Mouse (Mus musculus): ENCODE data around the gene Mill1. TPM values are rescaled to one million over a fixed set of nuclear protein-coding genes. Genes with fewer than 3 reads are reported as not detected.
"Not testable (repeated sequence)": the region's sequence is repeated elsewhere in the genome, so short reads cannot be mapped to it uniquely, and the experiment has no call there.

Gene Mill1
- polyA plus RNA-seq (2011; ENCODE audit: insufficient read length, low read depth, missing spikeins) = not detected in 2 replicates

DNA sequence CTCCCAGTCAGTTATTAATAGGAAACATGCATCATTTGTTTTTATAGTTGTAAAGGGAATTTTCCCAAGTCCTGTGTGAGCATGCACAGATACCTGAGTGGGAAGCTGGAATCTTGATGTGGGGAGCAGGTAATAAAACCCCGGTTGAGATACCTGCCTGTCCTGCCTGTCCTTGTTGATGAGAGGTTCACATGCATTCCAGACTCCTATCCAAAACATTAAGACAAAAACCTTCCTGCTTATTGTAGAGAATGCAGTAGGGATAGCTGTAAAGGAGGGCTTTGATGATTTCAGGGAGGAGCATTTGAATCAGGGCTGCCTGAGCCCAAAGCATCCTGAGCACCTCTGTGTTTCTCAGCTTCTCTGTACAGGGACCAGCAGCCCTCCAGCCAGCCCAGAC, at the start of gene Mill1:
TSS of gene Mill1 (plus strand) at position 301 of the 400 bp plus-strand sequence.
- Histone ChIP-seq H3K27ac (ENCODE audit: insufficient read depth, low read length) (no peak within 1 kb of the TSS), H3K4me3 (ENCODE audit: insufficient read depth, low read length) (no peak within 1 kb of the TSS), H3K4me1 (ENCODE audit: control insufficient read depth, insufficient read depth, low read length) (no peaks in the 10 kb centered on the region)
- no peak for TF ChIP-seq CTCF (IDR thresholded peaks at IDR 0.05; ENCODE audit: borderline replicate concordance, insufficient read depth, low read length)
- no peak for TF ChIP-seq POLR2A (IDR thresholded peaks at IDR 0.05; ENCODE audit: low read depth, low read length)

DNA sequence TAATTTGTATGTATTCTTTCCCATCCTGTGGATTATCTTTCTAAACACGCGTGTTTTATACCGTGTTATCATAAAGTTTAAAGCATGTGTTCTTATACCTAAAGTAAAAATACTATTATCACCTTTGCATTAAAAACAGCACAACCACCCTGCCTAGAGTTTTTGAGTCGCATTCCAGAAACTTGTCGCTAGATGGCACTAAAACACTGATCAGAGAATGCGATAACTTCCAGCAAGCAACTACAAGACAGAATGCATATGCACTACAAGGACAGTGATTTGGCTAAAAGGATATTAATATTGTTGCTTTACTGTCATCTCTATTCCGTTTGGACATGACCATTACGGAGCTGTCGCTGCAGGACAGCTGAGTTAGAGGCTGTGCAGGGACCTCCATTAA, 34.2 kb upstream of the Mill1 start:
- TF ChIP-seq CTCF (IDR thresholded peaks at IDR 0.05; ENCODE audit: borderline replicate concordance, insufficient read depth, low read length) = no peak
- TF ChIP-seq POLR2A (IDR thresholded peaks at IDR 0.05; ENCODE audit: low read depth, low read length) = no peak
- Histone ChIP-seq H3K27ac (ENCODE audit: insufficient read depth, low read length) (no peak overlapping the region), H3K4me1 (ENCODE audit: control insufficient read depth, insufficient read depth, low read length) (no peaks in the 10 kb centered on the region), H3K4me3 (ENCODE audit: insufficient read depth, low read length) (no peak overlapping the region)

DNA sequence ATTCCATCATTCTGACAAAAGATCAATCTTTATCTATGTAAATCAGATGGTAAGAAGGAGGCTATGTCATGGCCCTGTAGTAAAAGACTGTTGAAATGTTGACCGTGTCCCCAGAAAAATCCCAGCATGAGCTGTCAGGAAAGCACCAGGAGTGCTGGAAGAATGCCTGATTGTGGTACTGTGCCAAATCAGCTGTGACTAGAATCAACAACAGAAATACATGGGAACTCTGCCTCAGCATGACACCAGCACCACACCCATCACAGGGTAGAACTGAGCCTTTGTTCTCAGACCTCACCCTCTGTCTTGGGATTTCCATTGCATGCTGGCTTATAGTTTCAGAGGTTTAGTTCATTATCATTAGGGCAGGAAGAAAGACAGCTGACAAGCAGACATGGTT, 30.4 kb upstream of the Mill1 start:
- Histone ChIP-seq H3K4me3 (ENCODE audit: insufficient read depth, low read length) (no peak overlapping the region), H3K4me1 (ENCODE audit: control insufficient read depth, insufficient read depth, low read length) (no peaks in the 10 kb centered on the region), H3K27ac (ENCODE audit: insufficient read depth, low read length) (no peak overlapping the region)
- TF ChIP-seq POLR2A (IDR thresholded peaks at IDR 0.05; ENCODE audit: low read depth, low read length) (no peak), CTCF (IDR thresholded peaks at IDR 0.05; ENCODE audit: borderline replicate concordance, insufficient read depth, low read length) (no peak)

DNA sequence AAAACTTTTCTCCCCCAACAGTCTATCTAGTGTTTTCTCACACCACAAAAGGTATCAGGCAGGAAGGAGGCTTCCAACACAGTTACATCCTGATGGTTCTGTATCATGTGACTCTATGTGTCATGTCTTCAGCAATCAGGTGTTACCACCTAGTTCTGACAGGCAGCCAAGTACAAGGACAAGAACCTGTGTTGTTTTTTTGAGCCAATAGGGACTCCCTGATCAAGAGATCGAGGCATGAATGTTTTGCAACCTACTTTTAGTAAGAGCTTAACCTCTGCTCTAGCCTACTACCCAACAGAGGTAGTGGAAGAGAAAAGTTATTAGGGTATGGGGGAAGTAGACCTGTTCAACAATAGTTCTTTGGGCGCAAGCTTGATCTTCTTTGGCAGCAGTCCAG, 6.6 kb upstream of the Mill1 start:
- no peaks in the 10 kb centered on the region for H3K4me1 ChIP-seq (ENCODE audit: control insufficient read depth, insufficient read depth, low read length)
- H3K4me3 ChIP-seq (ENCODE audit: insufficient read depth, low read length) = no peak overlapping the region
- no peak overlapping the region for H3K27ac ChIP-seq (ENCODE audit: insufficient read depth, low read length)
- no peak for TF ChIP-seq CTCF (IDR thresholded peaks at IDR 0.05; ENCODE audit: borderline replicate concordance, insufficient read depth, low read length)
- TF ChIP-seq POLR2A (IDR thresholded peaks at IDR 0.05; ENCODE audit: low read depth, low read length) = no peak

DNA sequence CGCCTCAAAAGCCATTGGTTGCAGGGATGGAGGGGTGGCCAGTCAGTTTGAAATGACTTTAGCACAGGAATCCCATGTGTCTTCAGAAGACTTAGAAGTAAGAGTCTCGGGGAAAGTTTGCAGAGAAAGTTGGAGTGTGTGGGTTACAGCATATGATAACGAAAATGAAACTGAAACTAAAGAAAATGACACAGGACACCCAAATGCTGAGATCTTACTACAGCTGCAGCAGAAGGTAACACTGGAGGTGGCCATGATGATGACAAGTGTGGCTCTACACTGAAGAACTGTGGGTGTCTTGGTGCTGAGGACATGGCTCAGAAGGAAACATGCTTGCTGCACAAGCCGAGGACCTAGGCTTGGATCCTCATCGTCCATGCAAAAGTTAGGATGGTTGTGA, 3.9 kb upstream of the Mill1 start:
- H3K4me1 ChIP-seq (ENCODE audit: control insufficient read depth, insufficient read depth, low read length) = no peaks in the 10 kb centered on the region
- H3K27ac ChIP-seq (ENCODE audit: insufficient read depth, low read length) = no peak overlapping the region
- no peak overlapping the region for H3K4me3 ChIP-seq (ENCODE audit: insufficient read depth, low read length)
- TF ChIP-seq CTCF (IDR thresholded peaks at IDR 0.05; ENCODE audit: borderline replicate concordance, insufficient read depth, low read length) = no peak
- no peak for TF ChIP-seq POLR2A (IDR thresholded peaks at IDR 0.05; ENCODE audit: low read depth, low read length)

DNA sequence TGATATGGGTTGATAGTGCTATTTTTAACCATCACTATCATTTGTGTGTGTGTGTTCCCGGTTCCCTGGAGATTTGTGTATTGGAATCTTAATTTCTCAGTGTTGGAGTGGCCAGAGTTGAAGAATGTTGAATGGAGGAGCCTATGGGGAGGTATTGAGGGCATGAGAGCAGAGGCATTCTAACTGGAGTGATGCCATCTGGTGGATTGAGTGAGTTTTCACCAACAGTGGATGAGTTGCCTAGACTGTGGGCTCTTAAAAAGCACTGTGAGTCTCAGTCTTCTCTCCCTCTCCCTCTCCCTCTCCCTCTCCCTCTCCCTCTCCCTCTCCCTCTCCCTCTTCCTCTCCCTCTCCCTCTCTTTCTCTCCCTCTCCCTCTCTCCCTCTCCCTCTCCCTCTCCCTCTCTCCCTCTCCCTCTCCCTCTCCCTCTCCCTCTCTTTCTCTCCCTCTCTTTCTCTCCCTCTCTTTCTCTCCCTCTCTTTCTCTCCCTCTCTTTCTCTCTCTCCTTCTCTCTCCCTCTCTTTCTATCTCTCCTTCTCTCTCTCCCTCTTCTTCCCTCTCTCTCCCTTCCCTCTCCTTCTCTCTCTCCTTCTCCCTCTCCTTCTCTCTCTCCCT, 1.1 kb upstream of the Mill1 start:
- not testable (repeated sequence) for H3K4me3 ChIP-seq (ENCODE audit: insufficient read depth, low read length); H3K27ac ChIP-seq (ENCODE audit: insufficient read depth, low read length); H3K4me1 ChIP-seq (ENCODE audit: control insufficient read depth, insufficient read depth, low read length)

DNA sequence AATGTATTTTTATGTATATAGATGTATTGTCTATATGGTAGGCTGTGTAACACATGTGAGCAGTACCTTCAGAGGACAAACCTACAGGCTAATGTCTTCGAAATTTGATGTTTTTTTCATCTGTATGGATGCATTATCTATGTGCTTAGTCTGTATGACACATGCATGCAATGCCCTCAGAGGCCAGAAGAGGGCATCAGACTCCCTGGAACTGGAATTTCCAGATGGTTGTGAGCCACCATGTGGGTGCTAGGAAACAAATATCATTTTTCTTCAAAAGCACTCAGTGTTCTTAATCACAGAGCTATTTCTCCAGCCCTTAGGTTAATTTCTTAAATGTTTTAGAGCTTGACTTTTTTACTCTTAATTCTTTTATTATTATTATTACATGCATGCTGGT, 15.1 kb downstream of the Mill1 start:
- H3K4me1 ChIP-seq (ENCODE audit: control insufficient read depth, insufficient read depth, low read length) = no peaks in the 10 kb centered on the region
- no peak overlapping the region for H3K27ac ChIP-seq (ENCODE audit: insufficient read depth, low read length)
- TF ChIP-seq CTCF (IDR thresholded peaks at IDR 0.05; ENCODE audit: borderline replicate concordance, insufficient read depth, low read length) = no peak
- TF ChIP-seq POLR2A (IDR thresholded peaks at IDR 0.05; ENCODE audit: low read depth, low read length) = no peak
- H3K4me3 ChIP-seq (ENCODE audit: insufficient read depth, low read length) = no peak overlapping the region

DNA sequence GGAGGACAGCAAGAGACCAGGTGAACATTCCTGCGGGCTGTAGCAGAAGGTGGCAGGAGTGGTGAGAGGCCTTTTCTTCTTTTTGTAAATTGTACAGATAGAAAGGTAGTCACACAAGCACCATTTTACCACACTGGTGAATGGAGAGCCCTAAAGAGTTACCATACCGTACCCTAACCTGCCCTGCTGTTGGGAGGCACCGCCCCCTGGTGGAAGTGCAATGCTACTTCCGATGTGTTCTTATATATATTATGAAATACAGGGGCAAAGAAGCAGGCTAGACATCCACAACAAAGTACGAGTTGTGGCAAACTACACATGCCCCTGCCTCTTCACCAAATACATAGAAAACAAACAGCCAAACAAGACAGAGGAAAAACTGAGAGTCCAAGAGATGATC, 19.9 kb downstream of the Mill1 start:
- TF ChIP-seq CTCF (IDR thresholded peaks at IDR 0.05; ENCODE audit: borderline replicate concordance, insufficient read depth, low read length) = no peak
- TF ChIP-seq POLR2A (IDR thresholded peaks at IDR 0.05; ENCODE audit: low read depth, low read length) = no peak

More for the DNA sequence above, 19.9 kb downstream of the Mill1 start:
- Histone ChIP-seq H3K4me1 (ENCODE audit: control insufficient read depth, insufficient read depth, low read length) (no peaks in the 10 kb centered on the region), H3K27ac (ENCODE audit: insufficient read depth, low read length) (no peak overlapping the region), H3K4me3 (ENCODE audit: insufficient read depth, low read length) (no peak overlapping the region)

Other genes with a start within 250 kb of the Mill1 start
- not detected in 2 replicates for gene Ceacam13, start 235.5 kb upstream of the Mill1 start, polyA plus RNA-seq (2011; ENCODE audit: insufficient read length, low read depth, missing spikeins)
- gene Ceacam12, start 179.4 kb upstream of the Mill1 start, polyA plus RNA-seq (2011; ENCODE audit: insufficient read length, low read depth, missing spikeins) = not detected in 2 replicates
- not detected in 2 replicates for gene Igfl3, start 68.9 kb upstream of the Mill1 start, polyA plus RNA-seq (2011; ENCODE audit: insufficient read length, low read depth, missing spikeins)
- not detected in 2 replicates for gene Psg18, start 109.7 kb downstream of the Mill1 start, polyA plus RNA-seq (2011; ENCODE audit: insufficient read length, low read depth, missing spikeins)
- not detected in 2 replicates for gene Psg28, start 186.7 kb downstream of the Mill1 start, polyA plus RNA-seq (2011; ENCODE audit: insufficient read length, low read depth, missing spikeins)
- gene Psg26, start 238.8 kb downstream of the Mill1 start, polyA plus RNA-seq (2011; ENCODE audit: insufficient read length, low read depth, missing spikeins) = not detected in 2 replicates